Mouse (Mus musculus): Measurements from ENCODE around the gene Akr1c14. TPM values are rescaled to one million over a fixed set of nuclear protein-coding genes. Genes with fewer than 3 reads are reported as not detected.

Gene Akr1c14
- 4.3 TPM for polyA plus RNA-seq (2014; fragmentation: Illumina TruSeq; extraction: RNeasy Lipid Tissue Mini Kit (QIAGEN cat#74804); ENCODE audit: low read depth, low replicate concordance)

DNA sequence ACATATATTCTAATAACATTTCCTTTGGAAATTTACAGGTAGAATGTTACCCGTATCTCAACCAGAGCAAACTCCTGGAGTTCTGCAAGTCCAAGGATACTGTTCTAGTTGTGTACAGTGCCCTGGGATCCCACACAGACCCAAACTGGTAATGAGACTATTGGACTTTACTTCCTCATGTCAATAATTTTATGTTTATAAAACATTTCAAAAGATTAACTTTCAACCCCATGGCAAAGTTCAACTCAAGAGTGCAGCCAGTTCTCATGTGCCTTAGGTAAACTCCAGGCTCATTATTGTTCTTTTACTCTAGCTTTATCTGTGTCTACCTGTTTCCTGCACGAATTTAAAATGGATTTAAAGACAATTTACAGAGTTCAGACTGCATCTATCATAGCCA, at the start of gene Akr1c14:
TSS of gene Akr1c14 (plus strand) at position 293 of the 400 bp plus-strand sequence.

Other genes with a start within 250 kb of the Akr1c14 start
- gene Calml3, start 244.7 kb upstream of the Akr1c14 start, polyA plus RNA-seq (2014; fragmentation: Illumina TruSeq; extraction: RNeasy Lipid Tissue Mini Kit (QIAGEN cat#74804); ENCODE audit: low read depth, low replicate concordance), result not detected
- not detected for gene Calm4, start 211.3 kb upstream of the Akr1c14 start, polyA plus RNA-seq (2014; fragmentation: Illumina TruSeq; extraction: RNeasy Lipid Tissue Mini Kit (QIAGEN cat#74804); ENCODE audit: low read depth, low replicate concordance)
- not detected for gene Calm5, start 194.8 kb upstream of the Akr1c14 start, polyA plus RNA-seq (2014; fragmentation: Illumina TruSeq; extraction: RNeasy Lipid Tissue Mini Kit (QIAGEN cat#74804); ENCODE audit: low read depth, low replicate concordance)
- 340 TPM for gene Net1, start 130.8 kb upstream of the Akr1c14 start, polyA plus RNA-seq (2014; fragmentation: Illumina TruSeq; extraction: RNeasy Lipid Tissue Mini Kit (QIAGEN cat#74804); ENCODE audit: low read depth, low replicate concordance)
- gene Tubal3, start 130.7 kb upstream of the Akr1c14 start, polyA plus RNA-seq (2014; fragmentation: Illumina TruSeq; extraction: RNeasy Lipid Tissue Mini Kit (QIAGEN cat#74804); ENCODE audit: low read depth, low replicate concordance), result not detected
- not detected for gene Ucn3, start 103.7 kb upstream of the Akr1c14 start, polyA plus RNA-seq (2014; fragmentation: Illumina TruSeq; extraction: RNeasy Lipid Tissue Mini Kit (QIAGEN cat#74804); ENCODE audit: low read depth, low replicate concordance)
- gene Akr1c18, start 101.6 kb downstream of the Akr1c14 start, polyA plus RNA-seq (2014; fragmentation: Illumina TruSeq; extraction: RNeasy Lipid Tissue Mini Kit (QIAGEN cat#74804); ENCODE audit: low read depth, low replicate concordance), result 3,080 TPM
- gene Akr1c13, start 142.1 kb downstream of the Akr1c14 start, polyA plus RNA-seq (2014; fragmentation: Illumina TruSeq; extraction: RNeasy Lipid Tissue Mini Kit (QIAGEN cat#74804); ENCODE audit: low read depth, low replicate concordance), result 95.5 TPM
- 0.64 TPM for gene Akr1c19, start 179.7 kb downstream of the Akr1c14 start, polyA plus RNA-seq (2014; fragmentation: Illumina TruSeq; extraction: RNeasy Lipid Tissue Mini Kit (QIAGEN cat#74804); ENCODE audit: low read depth, low replicate concordance)
- gene Akr1c12, start 230.4 kb downstream of the Akr1c14 start, polyA plus RNA-seq (2014; fragmentation: Illumina TruSeq; extraction: RNeasy Lipid Tissue Mini Kit (QIAGEN cat#74804); ENCODE audit: low read depth, low replicate concordance), result 2.3 TPM

All from adrenal gland, adult 10 weeks (tissue).